Mouse (Mus musculus) WW6 (cell line): ENCODE data around the gene Gm9833.

Experiments
- DNase-seq: peaks from one replicate; pipeline ENCODE4 v3.0.0-alpha.2; 2013; ENCODE audit warnings: low read depth, low spot score

Gm9833 gene

GRCm38 (mm10) chr3:10121956-10122739 lies 34.2 kb downstream of the Gm9833 start:
- DNase-seq, result no peak

- no peak for DNase-seq
Measured at GRCm38 (mm10) chr3:10123615-10124014, 35.7 kb downstream of the Gm9833 start.

GRCm38 (mm10) chr3:10124071-10124470 lies 36.2 kb downstream of the Gm9833 start:
- no peak for DNase-seq

GRCm38 (mm10) chr3:10125301-10125700 lies 37.4 kb downstream of the Gm9833 start:
- no peak for DNase-seq

- no peak for DNase-seq
Measured at GRCm38 (mm10) chr3:10126036-10126435, 38.1 kb downstream of the Gm9833 start.

GRCm38 (mm10) chr3:10126502-10126901 lies 38.6 kb downstream of the Gm9833 start:
- no peak for DNase-seq

- DNase-seq, result no peak
Measured at GRCm38 (mm10) chr3:10126952-10127351, 39.0 kb downstream of the Gm9833 start.

- DNase-seq, result no peak
Measured at GRCm38 (mm10) chr3:10127505-10127904, 39.6 kb downstream of the Gm9833 start.
